Mouse (Mus musculus) CH12.LX (cell line): ENCODE data around the gene Ypel1.

Experiments used
- CTCF ChIP-seq, 2 experiments: IDR thresholded peaks in 1 of 2; conservative IDR thresholded peaks in 1 of 2; 2 replicates each; pipeline ENCODE4 v1.5.1; 2011 to 2012; ENCODE audit warnings: low read depth in 2 of 2, low read length in 2 of 2, improper control_type of control experiment in 1 of 2, inconsistent platforms in 1 of 2, mild to moderate bottlenecking in 1 of 2, moderate library complexity in 1 of 2
- E2F4 ChIP-seq: IDR thresholded peaks from 2 replicates; pipeline ENCODE4 v1.6.1; 2011; ENCODE audit warnings: low read depth, low read length, improper control_type of control experiment; ENCODE audit not compliant: insufficient replicate concordance
- ELF1 ChIP-seq: IDR thresholded peaks from 2 replicates; pipeline ENCODE4 v1.6.1; 2014; ENCODE audit warnings: low read depth, mild to moderate bottlenecking, inconsistent platforms, low read length, improper control_type of control experiment
- EP300 ChIP-seq: IDR thresholded peaks from 2 replicates; pipeline ENCODE4 v1.6.1; 2011; ENCODE audit warnings: low read length, improper control_type of control experiment
- ETS1 ChIP-seq: conservative IDR thresholded peaks from 2 replicates; pipeline ENCODE4 v1.6.1; 2012; ENCODE audit warnings: low read depth, mild to moderate bottlenecking, inconsistent platforms, low read length, improper control_type of control experiment, moderate library complexity
- HCFC1 ChIP-seq: IDR thresholded peaks from 2 replicates; pipeline ENCODE4 v1.6.1; 2012; ENCODE audit warnings: low read depth, mild to moderate bottlenecking, inconsistent platforms, low read length, improper control_type of control experiment
- MAFK ChIP-seq: IDR thresholded peaks from 2 replicates; pipeline ENCODE4 v1.6.1; 2011; ENCODE audit warnings: low read length, improper control_type of control experiment; ENCODE audit not compliant: insufficient replicate concordance
- NRF1 ChIP-seq: IDR thresholded peaks from 2 replicates; pipeline ENCODE4 v1.6.1; 2014; ENCODE audit warnings: low read depth, mild to moderate bottlenecking, inconsistent platforms, low read length, improper control_type of control experiment, moderate library complexity
- POLR2A ChIP-seq: IDR thresholded peaks from 2 replicates; pipeline ENCODE4 v1.6.1; 2011; ENCODE audit warnings: low read depth, mild to moderate bottlenecking, improper control_type of control experiment, low read length
- TCF12 ChIP-seq: IDR thresholded peaks from 2 replicates; pipeline ENCODE4 v1.6.1; 2014; ENCODE audit warnings: low read depth, mild to moderate bottlenecking, inconsistent platforms, low read length, improper control_type of control experiment
- USF1 ChIP-seq: IDR thresholded peaks from 2 replicates; pipeline ENCODE4 v1.6.1; 2014; ENCODE audit warnings: low read depth, mild to moderate bottlenecking, inconsistent platforms, low read length, improper control_type of control experiment
- ZNF384 ChIP-seq: IDR thresholded peaks from 2 replicates; pipeline ENCODE4 v1.6.1; 2012; ENCODE audit warnings: low read depth, low read length, improper control_type of control experiment, inconsistent platforms

- TF ChIP-seq CTCF (conservative IDR thresholded peaks at IDR 0.05 in 1 of 2, IDR thresholded peaks at IDR 0.05 in 1 of 2; ENCODE audit: low read depth in 2 of 2, low read length in 2 of 2) (no peak), EP300 (no peak), ELF1 (no peak), HCFC1 (no peak), POLR2A (no peak), E2F4 (no peak), MAFK (no peak), TCF12 (no peak), ZNF384 (no peak), NRF1 (no peak), ETS1 (no peak), USF1 (no peak)
Measured at GRCm38 (mm10) chr16:17062338-17062737, 7.2 kb upstream of the Ypel1 start.
